In the genomic region with DNA sequence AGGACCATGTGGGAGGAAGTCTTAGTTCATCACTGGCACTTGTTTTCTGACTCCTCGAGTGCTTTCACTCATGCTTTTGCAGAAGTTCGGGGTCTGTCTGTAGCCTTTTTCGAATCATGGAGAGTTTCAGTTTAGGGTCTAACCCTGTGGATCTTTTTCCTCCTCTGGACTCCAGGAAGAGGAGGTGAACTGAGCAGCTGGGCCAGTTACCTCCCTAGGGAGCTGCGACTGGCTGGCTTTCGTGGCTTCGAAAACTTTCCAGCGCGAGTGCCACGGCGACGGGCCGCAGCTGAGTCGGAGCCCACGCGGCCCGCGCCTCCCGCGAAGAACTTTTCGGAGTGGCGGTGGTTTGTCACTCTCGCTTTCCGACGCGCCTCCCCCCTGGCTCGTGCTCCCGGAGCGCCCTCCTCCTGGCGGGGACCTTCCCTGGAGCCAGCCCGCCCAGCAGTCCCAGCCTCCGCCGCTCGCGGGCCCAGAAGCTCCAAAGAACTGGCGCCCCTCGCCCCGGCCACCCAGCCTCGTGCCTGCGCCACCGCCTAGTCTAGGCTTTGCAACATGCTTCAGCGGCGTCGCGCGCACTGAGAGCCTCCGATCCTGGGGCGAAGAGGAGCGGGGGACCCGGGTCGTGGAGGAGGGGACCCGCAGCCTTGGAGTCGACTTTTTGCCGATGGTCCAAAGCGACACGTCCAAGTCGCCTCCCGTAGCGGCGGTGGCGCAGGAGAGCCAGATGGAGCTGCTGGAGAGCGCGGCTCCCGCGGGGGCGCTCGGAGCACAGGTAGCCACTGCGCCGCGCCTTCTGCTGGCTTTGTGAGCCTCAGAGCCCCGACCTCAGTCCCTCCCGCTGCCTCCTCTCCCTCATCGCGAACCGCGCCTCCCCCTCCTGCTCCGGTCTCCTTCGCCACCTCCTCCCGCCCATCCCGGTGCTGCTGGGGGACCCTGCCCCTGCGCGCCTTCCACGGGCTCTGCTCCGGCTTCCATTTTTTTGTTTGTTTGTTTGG, we compare ENCODE assay signal across 8 mouse cellular contexts. TPM values are rescaled to one million over a fixed set of nuclear protein-coding genes. Genes with fewer than 3 reads are reported as not detected.
DNase-seq lines count a peak whose midpoint lies in the region; ATAC-seq lines count a peak whose summit lies in the region.

No protein-coding gene starts in this region.

- ATAC-seq in megakaryocyte progenitor cell, adult 5-6 weeks (replicated peaks; ENCODE audit: poor library complexity), result peak; percentile 66

- intact Hi-C loops in gastrocnemius, postnatal 14 days (cut with DNase I; ENCODE audit: low total_unique reads), result no loop called here
- intact Hi-C loops in left cerebral cortex, postnatal 14 days (cut with DNase I), result loop anchor here (2.0 kb wide), 1 partner anchor 73 kb away; no protein-coding TSS in a partner anchor

- peak; percentile 79 for DNase-seq in ZHBTc4 (ENCODE audit: low read depth, low spot score)
- DNase-seq in cerebellum, postnatal 4 days (ENCODE audit: low spot score in 2 of 2), result peak; percentile 32 to 59
- peak; percentile 55 for DNase-seq in gastrocnemius, postnatal 14 days
- peak; percentile 1 for DNase-seq in induced T-regulatory cell, adult 2 months (ENCODE audit: low read depth)
- DNase-seq in left cerebral cortex, postnatal 14 days (ENCODE audit: low spot score in 2 of 2), result peak; percentile 23 to 53
- peak; percentile 66 for DNase-seq in right cerebral cortex, postnatal 25 days
- DNase-seq in yolk sac, embryonic 10.5 days (ENCODE audit: low spot score), result peak; percentile 45

RNA-seq across cellular contexts. Expression of a gene that starts 1.2 kb away (rescaled TPM):
- total RNA-seq in gastrocnemius, postnatal 14 days (2021), result 1 to 10 TPM in 1 of 2 experiments, under 1 TPM in 1; 0.70 to 1.4 TPM
- 10 to 100 TPM; 39.4 to 41.3 TPM for total RNA-seq in left cerebral cortex, postnatal 14 days (2021)
- 5.5 and 6.2 TPM in 2 replicates for total RNA-seq in megakaryocyte progenitor cell, adult 5-6 weeks (2015)
- 2.7 and 7.1 TPM in 2 replicates for total RNA-seq in megakaryocyte progenitor cell, adult 5-6 weeks (2017)

Comparison
In these comparisons a context has a peak if more than half of its experiments do, and no peak if none do; other contexts are left out.
1. Peak in every context shown above with its lines: DNase-seq and ATAC-seq.
2. DNase-seq: peak in every context shown above with its lines; median percentile 79 in ZHBTc4; 66 in right cerebral cortex, postnatal 25 days; 55 in gastrocnemius, postnatal 14 days; 46 in cerebellum, postnatal 4 days; 45 in yolk sac, embryonic 10.5 days; 38 in left cerebral cortex, postnatal 14 days; 1 in induced T-regulatory cell, adult 2 months.
3. RNA of a gene that starts 1.2 kb away (total RNA-seq): 39.4 to 41.3 TPM in left cerebral cortex, postnatal 14 days; 2.7 to 7.1 TPM in megakaryocyte progenitor cell, adult 5-6 weeks and 0.70 to 1.4 TPM in gastrocnemius, postnatal 14 days; every median in the first group is over 4 times any median in the second.